Mouse (Mus musculus) left cerebral cortex, adult 11 months (tissue): ENCODE results near the gene St3gal5.
A peak's percentile ranks its signal among the peaks of the same experiment; 100 is the strongest.

Experiments used
- DNase-seq: peaks from one replicate; pipeline ENCODE4 v3.0.0; 2022; ENCODE audit warnings: low spot score

St3gal5 gene

GRCm38 (mm10) chr6:72164321-72165275, 67.2 kb downstream of the St3gal5 start:
- DNase-seq: peak; percentile 78

GRCm38 (mm10) chr6:72165907-72166306, 68.5 kb downstream of the St3gal5 start:
- no peak for DNase-seq

GRCm38 (mm10) chr6:72171391-72171790, 74.0 kb downstream of the St3gal5 start:
- no peak for DNase-seq

- no peak for DNase-seq
These were observed 76.0 kb downstream of the St3gal5 start for GRCm38 (mm10) chr6:72173350-72173749.

GRCm38 (mm10) chr6:72175419-72175818, 78.0 kb downstream of the St3gal5 start:
- no peak for DNase-seq

- no peak for DNase-seq
These were observed 78.6 kb downstream of the St3gal5 start for GRCm38 (mm10) chr6:72176004-72176403.

GRCm38 (mm10) chr6:72177417-72177816, 80.0 kb downstream of the St3gal5 start:
- no peak for DNase-seq

GRCm38 (mm10) chr6:72179006-72179405, 81.6 kb downstream of the St3gal5 start:
- no peak for DNase-seq

- DNase-seq: no peak
These were observed 82.4 kb downstream of the St3gal5 start for GRCm38 (mm10) chr6:72179562-72180502.

GRCm38 (mm10) chr6:72184576-72184975, 87.2 kb downstream of the St3gal5 start:
- no peak for DNase-seq

GRCm38 (mm10) chr6:72185893-72186490, 88.6 kb downstream of the St3gal5 start:
- DNase-seq: peak; percentile 40

- no peak for DNase-seq
These were observed 89.4 kb downstream of the St3gal5 start for GRCm38 (mm10) chr6:72186809-72187208.

- no peak for DNase-seq
These were observed 91.9 kb downstream of the St3gal5 start for GRCm38 (mm10) chr6:72189061-72189863.

GRCm38 (mm10) chr6:72190120-72190519, 92.7 kb downstream of the St3gal5 start:
- DNase-seq: no peak

- no peak for DNase-seq
These were observed 93.2 kb downstream of the St3gal5 start for GRCm38 (mm10) chr6:72190577-72190976.

GRCm38 (mm10) chr6:72196660-72197059, 99.3 kb downstream of the St3gal5 start:
- no peak for DNase-seq

GRCm38 (mm10) chr6:72197515-72197914, 100.1 kb downstream of the St3gal5 start:
- DNase-seq: no peak

GRCm38 (mm10) chr6:72200595-72201256, 103.3 kb downstream of the St3gal5 start:
- no peak for DNase-seq

- no peak for DNase-seq
These were observed 105.3 kb downstream of the St3gal5 start for GRCm38 (mm10) chr6:72202732-72203131.

GRCm38 (mm10) chr6:72203279-72203678, 105.9 kb downstream of the St3gal5 start:
- no peak for DNase-seq
